Mouse (Mus musculus) spleen, embryonic (tissue): ENCODE measurements at regions not wholly inside any gene's neighbourhood (a gene's known extent, or its start where the extent isn't known, plus 50 kb on each side); places are given as distances from the start of the nearest gene placed in this dataset.

ENCODE experiments used
- CTCF ChIA-PET: fragments of 350-600 bp; sonication (Branson Sonifier 250); formaldehyde crosslinking; loops from one replicate; lab custom pipeline; 2022; lab: Charles Lee

- CTCF ChIA-PET, result no interaction called here
Observed at GRCm38 (mm10) chr11:19145263-19145662, 126.5 kb upstream of the Meis1 start.

GRCm38 (mm10) chr11:19145991-19146390 lies 127.2 kb upstream of the Meis1 start:
- CTCF ChIA-PET, result no interaction called here

- CTCF ChIA-PET, result no interaction called here
Observed at GRCm38 (mm10) chr11:19151026-19151425, 132.2 kb upstream of the Meis1 start.

- CTCF ChIA-PET, result no interaction called here
Observed at GRCm38 (mm10) chr11:19153714-19154113, 134.9 kb upstream of the Meis1 start.

- CTCF ChIA-PET, result no interaction called here
Observed at GRCm38 (mm10) chr11:19154813-19155616, 136.2 kb upstream of the Meis1 start.

- CTCF ChIA-PET, result no interaction called here
Observed at GRCm38 (mm10) chr11:19155617-19155983, 136.8 kb upstream of the Meis1 start.

- CTCF ChIA-PET, result no interaction called here
Observed at GRCm38 (mm10) chr11:19160227-19160626, 141.4 kb upstream of the Meis1 start.

- CTCF ChIA-PET, result no interaction called here
Observed at GRCm38 (mm10) chr11:19160669-19161068, 141.9 kb upstream of the Meis1 start.

- CTCF ChIA-PET, result interaction anchor here (0.5 kb wide), 1 partner anchor 96 kb away, joined by 4 read pairs; no protein-coding TSS in a partner anchor
Observed at GRCm38 (mm10) chr11:19170938-19171337, 152.2 kb upstream of the Meis1 start.

GRCm38 (mm10) chr11:19174305-19175017 lies 155.7 kb upstream of the Meis1 start:
- CTCF ChIA-PET, result no interaction called here

GRCm38 (mm10) chr11:19179290-19179689 lies 160.5 kb upstream of the Meis1 start:
- CTCF ChIA-PET, result no interaction called here

- CTCF ChIA-PET, result no interaction called here
Observed at GRCm38 (mm10) chr11:19189778-19190177, 171.0 kb upstream of the Meis1 start.

- CTCF ChIA-PET, result no interaction called here
Observed at GRCm38 (mm10) chr11:19194464-19194863, 175.7 kb upstream of the Meis1 start.

- CTCF ChIA-PET, result no interaction called here
Observed at GRCm38 (mm10) chr11:19197790-19198189, 179.0 kb upstream of the Meis1 start.

GRCm38 (mm10) chr11:19202602-19203517 lies 184.1 kb upstream of the Meis1 start:
- CTCF ChIA-PET, result no interaction called here

- CTCF ChIA-PET, result no interaction called here
Observed at GRCm38 (mm10) chr11:19203518-19203900, 184.7 kb upstream of the Meis1 start.

GRCm38 (mm10) chr11:19203968-19204367 lies 185.2 kb upstream of the Meis1 start:
- CTCF ChIA-PET, result no interaction called here

- CTCF ChIA-PET, result no interaction called here
Observed at GRCm38 (mm10) chr11:19204521-19204920, 185.7 kb upstream of the Meis1 start.

- CTCF ChIA-PET, result no interaction called here
Observed at GRCm38 (mm10) chr11:19205174-19205573, 186.4 kb upstream of the Meis1 start.

GRCm38 (mm10) chr11:19219476-19219875 lies 200.7 kb upstream of the Meis1 start:
- CTCF ChIA-PET, result no interaction called here

GRCm38 (mm10) chr11:19221442-19221841 lies 202.7 kb upstream of the Meis1 start:
- CTCF ChIA-PET, result no interaction called here

GRCm38 (mm10) chr11:19226756-19227155 lies 208.0 kb upstream of the Meis1 start:
- CTCF ChIA-PET, result no interaction called here
